Mouse (Mus musculus) spleen, postnatal 10 days (tissue): ENCODE results near the gene Ndufa8.
A peak's percentile ranks its signal among the peaks of the same experiment; 100 is the strongest.

ENCODE experiments used
- DNase-seq, 2 experiments: peaks; one replicate each; pipeline ENCODE4 v3.0.0; 2021 to 2022; ENCODE audit warnings: low spot score in 2 of 2

Ndufa8 gene

GRCm38 (mm10) chr2:36048164-36048563 is 1.0 kb downstream of the Ndufa8 start:
- DNase-seq, result no peak

GRCm38 (mm10) chr2:36040872-36041271 is 8.3 kb downstream of the Ndufa8 start:
- DNase-seq, result no peak

- no peak for DNase-seq
These were observed 9.8 kb downstream of the Ndufa8 start for GRCm38 (mm10) chr2:36039297-36039985.

- DNase-seq, result no peak
These were observed 13.7 kb downstream of the Ndufa8 start for GRCm38 (mm10) chr2:36035413-36036081.

GRCm38 (mm10) chr2:36034898-36035297 is 14.3 kb downstream of the Ndufa8 start:
- no peak for DNase-seq

GRCm38 (mm10) chr2:36033966-36034365 is 15.2 kb downstream of the Ndufa8 start:
- DNase-seq, result no peak

GRCm38 (mm10) chr2:36032884-36033283 is 16.3 kb downstream of the Ndufa8 start:
- DNase-seq, result no peak

GRCm38 (mm10) chr2:36023291-36023690 is 25.9 kb downstream of the Ndufa8 start:
- DNase-seq, result no peak

GRCm38 (mm10) chr2:36021385-36022159 is 27.6 kb downstream of the Ndufa8 start:
- DNase-seq, result peak in 1 of 2 experiments; percentile 77

- no peak for DNase-seq
These were observed 36.2 kb downstream of the Ndufa8 start for GRCm38 (mm10) chr2:36013010-36013409.

GRCm38 (mm10) chr2:36011331-36011825 is 37.8 kb downstream of the Ndufa8 start:
- DNase-seq, result no peak

GRCm38 (mm10) chr2:36010579-36010978 is 38.6 kb downstream of the Ndufa8 start:
- DNase-seq, result no peak

- DNase-seq, result peak; percentile 31 to 75
These were observed 39.8 kb downstream of the Ndufa8 start for GRCm38 (mm10) chr2:36009386-36009785.

- DNase-seq, result peak; percentile 19 to 56
These were observed 41.1 kb downstream of the Ndufa8 start for GRCm38 (mm10) chr2:36008071-36008470.

- DNase-seq, result no peak
These were observed 47.0 kb downstream of the Ndufa8 start for GRCm38 (mm10) chr2:36002188-36002587.

GRCm38 (mm10) chr2:36000390-36000789 is 48.8 kb downstream of the Ndufa8 start:
- no peak for DNase-seq

- no peak for DNase-seq
These were observed 50.0 kb downstream of the Ndufa8 start for GRCm38 (mm10) chr2:35999212-35999611.

GRCm38 (mm10) chr2:35998416-35998815 is 50.8 kb downstream of the Ndufa8 start:
- no peak for DNase-seq

- no peak for DNase-seq
These were observed 52.5 kb downstream of the Ndufa8 start for GRCm38 (mm10) chr2:35996753-35997152.

GRCm38 (mm10) chr2:35994303-35994702 is 54.9 kb downstream of the Ndufa8 start:
- no peak for DNase-seq

- no peak for DNase-seq
These were observed 55.7 kb downstream of the Ndufa8 start for GRCm38 (mm10) chr2:35993481-35993880.

GRCm38 (mm10) chr2:35992259-35992658 is 56.9 kb downstream of the Ndufa8 start:
- DNase-seq, result no peak
